Mouse (Mus musculus) CH12.LX (cell line): ENCODE results near the gene Bok. TPM values are rescaled to one million over a fixed set of nuclear protein-coding genes. Genes with fewer than 3 reads are reported as not detected.
A peak's percentile ranks its signal among the peaks of the same experiment; 100 is the strongest.

ENCODE experiments used
- DNase-seq: peaks from one replicate; pipeline ENCODE4 v3.0.0-alpha.2; 2013; ENCODE audit errors: extremely low read depth
- H3K27ac ChIP-seq: 2 replicates; pipeline ENCODE4 v1.5.1; 2012; ENCODE audit warnings: low read depth, mild to moderate bottlenecking, control low read depth, moderate library complexity; ENCODE audit not compliant: insufficient read depth
- H3K27me3 ChIP-seq: replicated peaks from 2 replicates; pipeline ENCODE3; 2012; ENCODE audit warnings: inconsistent platforms
- H3K36me3 ChIP-seq, 2 experiments: replicated peaks in 1 of 2; 2 replicates each; pipeline versions ENCODE3 to v1.6.1; 2012; ENCODE audit warnings: inconsistent platforms in 1 of 2, low read length in 1 of 2, mild to moderate bottlenecking in 1 of 2, mixed read lengths in 1 of 2, moderate library complexity in 1 of 2; ENCODE audit not compliant: control insufficient read depth in 1 of 2, insufficient read depth in 1 of 2
- H3K4me1 ChIP-seq, 2 experiments: 2 replicates each; pipeline ENCODE4 v1.6.1; 2012; ENCODE audit warnings: inconsistent platforms in 1 of 2, moderate library complexity in 1 of 2; ENCODE audit not compliant: insufficient read depth in 2 of 2, control insufficient read depth in 1 of 2
- H3K4me2 ChIP-seq: 2 replicates; pipeline ENCODE4 v1.6.1; 2012; ENCODE audit warnings: low read depth, mild to moderate bottlenecking, control low read depth; ENCODE audit not compliant: poor library complexity, insufficient read depth, severe bottlenecking
- H3K4me3 ChIP-seq, 3 experiments: fragments of 150-350 bp in 1 of 3; sonication (generic) in 1 of 3; replicated peaks in 1 of 3; 2 replicates each; pipeline versions ENCODE3 to v1.5.1; 2011 to 2012; ENCODE audit warnings: low read depth in 2 of 3, low read length in 2 of 3, mild to moderate bottlenecking in 2 of 3, moderate library complexity in 2 of 3, control low read depth in 1 of 3, improper control_type of control experiment in 1 of 3, inconsistent platforms in 1 of 3, mixed read lengths in 1 of 3; ENCODE audit not compliant: poor library complexity in 1 of 3
- H3K79me2 ChIP-seq: replicated peaks from 2 replicates; pipeline ENCODE4 v1.6.1; 2012; ENCODE audit warnings: mild to moderate bottlenecking, moderate library complexity; ENCODE audit not compliant: control insufficient read depth, poor library complexity, insufficient read depth, severe bottlenecking; ENCODE audit errors: extremely low read depth
- H3K9ac ChIP-seq: 2 replicates; pipeline ENCODE4 v1.6.1; 2012; ENCODE audit warnings: low read depth, mild to moderate bottlenecking, control low read depth, moderate library complexity; ENCODE audit not compliant: insufficient read depth
- H3K9me3 ChIP-seq: replicated peaks from 2 replicates; pipeline ENCODE3; 2012; ENCODE audit warnings: low read length, inconsistent platforms, mixed read lengths
- BHLHE40 ChIP-seq: IDR thresholded peaks from 2 replicates; pipeline ENCODE4 v1.6.1; 2011; ENCODE audit warnings: mild to moderate bottlenecking, low read depth, low read length, improper control_type of control experiment
- CHD2 ChIP-seq: IDR thresholded peaks from 2 replicates; pipeline ENCODE4 v1.6.1; 2011; ENCODE audit warnings: low read length, improper control_type of control experiment
- ELF1 ChIP-seq: IDR thresholded peaks from 2 replicates; pipeline ENCODE4 v1.6.1; 2014; ENCODE audit warnings: low read depth, mild to moderate bottlenecking, inconsistent platforms, low read length, improper control_type of control experiment
- EP300 ChIP-seq: IDR thresholded peaks from 2 replicates; pipeline ENCODE4 v1.6.1; 2011; ENCODE audit warnings: low read length, improper control_type of control experiment
- GABPA ChIP-seq: IDR thresholded peaks from 2 replicates; pipeline ENCODE4 v1.6.1; 2012; ENCODE audit warnings: low read depth, low read length, improper control_type of control experiment, inconsistent platforms; ENCODE audit not compliant: insufficient replicate concordance
- HCFC1 ChIP-seq: IDR thresholded peaks from 2 replicates; pipeline ENCODE4 v1.6.1; 2012; ENCODE audit warnings: low read depth, mild to moderate bottlenecking, inconsistent platforms, low read length, improper control_type of control experiment
- JUN ChIP-seq: IDR thresholded peaks from 2 replicates; pipeline ENCODE4 v1.6.1; 2011; ENCODE audit warnings: low read depth, mild to moderate bottlenecking, low read length, improper control_type of control experiment, moderate library complexity; ENCODE audit not compliant: insufficient read depth
- JUND ChIP-seq: conservative IDR thresholded peaks from 2 replicates; pipeline ENCODE4 v1.6.1; 2011; ENCODE audit warnings: low read depth, low read length, improper control_type of control experiment
- MAFK ChIP-seq: IDR thresholded peaks from 2 replicates; pipeline ENCODE4 v1.6.1; 2011; ENCODE audit warnings: low read length, improper control_type of control experiment; ENCODE audit not compliant: insufficient replicate concordance
- MAX ChIP-seq: IDR thresholded peaks from 2 replicates; pipeline ENCODE4 v1.6.1; 2011; ENCODE audit warnings: low read length, improper control_type of control experiment
- MEF2A ChIP-seq: IDR thresholded peaks from 2 replicates; pipeline ENCODE4 v1.6.1; 2014; ENCODE audit warnings: low read depth, mild to moderate bottlenecking, inconsistent platforms, low read length, improper control_type of control experiment, borderline replicate concordance
- MXI1 ChIP-seq: IDR thresholded peaks from 2 replicates; pipeline ENCODE4 v1.6.1; 2011; ENCODE audit warnings: mild to moderate bottlenecking, low read depth, low read length, improper control_type of control experiment
- MYC ChIP-seq: IDR thresholded peaks from 2 replicates; pipeline ENCODE4 v1.6.1; 2011; ENCODE audit warnings: low read depth, mild to moderate bottlenecking, improper control_type of control experiment, low read length
- NRF1 ChIP-seq: IDR thresholded peaks from 2 replicates; pipeline ENCODE4 v1.6.1; 2014; ENCODE audit warnings: low read depth, mild to moderate bottlenecking, inconsistent platforms, low read length, improper control_type of control experiment, moderate library complexity
- POLR2A ChIP-seq: IDR thresholded peaks from 2 replicates; pipeline ENCODE4 v1.6.1; 2011; ENCODE audit warnings: low read depth, mild to moderate bottlenecking, improper control_type of control experiment, low read length
- POLR2AphosphoS2 ChIP-seq: IDR thresholded peaks from 2 replicates; pipeline ENCODE4 v1.6.1; 2011; ENCODE audit warnings: low read depth, low read length, improper control_type of control experiment
- RCOR1 ChIP-seq: conservative IDR thresholded peaks from 2 replicates; pipeline ENCODE4 v1.6.1; 2012; ENCODE audit warnings: low read depth, mild to moderate bottlenecking, inconsistent platforms, low read length, improper control_type of control experiment
- SIN3A ChIP-seq: IDR thresholded peaks from 2 replicates; pipeline ENCODE4 v1.6.1; 2012; ENCODE audit warnings: low read length, improper control_type of control experiment, inconsistent platforms
- TBP ChIP-seq: conservative IDR thresholded peaks from 2 replicates; pipeline ENCODE4 v1.6.1; 2011; ENCODE audit warnings: low read depth, low read length, improper control_type of control experiment
- TCF12 ChIP-seq: IDR thresholded peaks from 2 replicates; pipeline ENCODE4 v1.6.1; 2014; ENCODE audit warnings: low read depth, mild to moderate bottlenecking, inconsistent platforms, low read length, improper control_type of control experiment
- UBTF ChIP-seq: IDR thresholded peaks from 2 replicates; pipeline ENCODE4 v1.6.1; 2012; ENCODE audit warnings: low read depth, mild to moderate bottlenecking, inconsistent platforms, low read length, improper control_type of control experiment, moderate library complexity
- USF2 ChIP-seq: conservative IDR thresholded peaks from 2 replicates; pipeline ENCODE4 v1.6.1; 2011; ENCODE audit warnings: low read depth, low read length, improper control_type of control experiment
- ZC3H11A ChIP-seq: IDR thresholded peaks from 2 replicates; pipeline ENCODE4 v1.6.1; 2012; ENCODE audit warnings: low read depth, mild to moderate bottlenecking, inconsistent platforms, low read length, improper control_type of control experiment
- ZMIZ1 ChIP-seq: IDR thresholded peaks from 2 replicates; pipeline ENCODE4 v1.6.1; 2012; ENCODE audit warnings: low read depth, mild to moderate bottlenecking, inconsistent platforms, low read length, improper control_type of control experiment
- dilution Hi-C: fragments of 300-500 bp; cut with MboI; formaldehyde crosslinking; loops from 2 replicates; pipeline ENCODE4 v1.14.3; 2020; ENCODE audit warnings: low sequenced_read_pairs; ENCODE audit not compliant: extremely low pct_unique_long_range_greater_than_20kb, extremely low pct_ligation_motif_present
- in situ Hi-C: fragments of 300-500 bp; cut with MboI; formaldehyde crosslinking; loops from 3 replicates; pipeline ENCODE4 v1.14.3; 2019; ENCODE audit warnings: low sequenced_read_pairs, low pct_ligation_motif_present, low pct_unique_long_range_greater_than_20kb, mixed read lengths
- polyA plus RNA-seq: library from polyadenylated mRNA; unstranded; fragments of >175 nt; gene quantifications from 2 replicates; pipeline ENCODE4 v1.2.1, GENCODE M21; 2012; ENCODE audit warnings: low read depth; ENCODE audit not compliant: insufficient read length
- total RNA-seq, 2 experiments: library from RNA; depleted of rRNA; stranded (reverse); fragments of 300-350 nt in 1 of 2; fragments of >200 nt in 1 of 2; gene quantifications; 2 replicates each; pipeline ENCODE4 v1.2.3; 2012 to 2014

Gene Bok
- total RNA-seq (2012; rRNA removed): 0.08 and 0.17 TPM in 2 replicates
- not detected in 2 replicates for total RNA-seq (2014; rRNA removed)
- not detected in 2 replicates for polyA plus RNA-seq

- in situ Hi-C loops (no loop called here), dilution Hi-C loops (no loop called here)
- H3K4me3 ChIP-seq: peak within 1 kb of the TSS in 1 of 3 experiments; percentile 11
Measured at GRCm38 (mm10) chr1:93685401-93686244, at the start of gene Bok. Gene Bok (plus strand): TSS chr1:93685660.

GRCm38 (mm10) chr1:93636211-93636897 lies 49.1 kb upstream of the Bok start:
- H3K27me3 ChIP-seq: no peaks in the 10 kb centered on the region
- TF ChIP-seq MEF2A: 0 out of 2 replicates have a peak, but pooled peaks have one; percentile 13
- TF ChIP-seq CHD2: peak; percentile 62
- no peak for TF ChIP-seq RCOR1
- TF ChIP-seq BHLHE40: no peak
- TF ChIP-seq HCFC1: no peak
- no peak for TF ChIP-seq NRF1
- in situ Hi-C loops: no loop called here
- peak; percentile 22 for DNase-seq
- peaks cover 4 to 26% of the 10 kb centered on the region in 2 experiments for H3K4me1 ChIP-seq
- no peaks in the 10 kb centered on the region for H3K9me3 ChIP-seq
- peaks cover 13% of the 10 kb centered on the region; the same call in 1 of the 2 replicates for H3K79me2 ChIP-seq
- peaks cover 0 to 17% of the 10 kb centered on the region in 2 experiments for H3K36me3 ChIP-seq
- peak overlapping the region; percentile 60 to 98 (median 73) for H3K4me3 ChIP-seq
- peak overlapping the region; percentile 79 for H3K9ac ChIP-seq
- dilution Hi-C loops: no loop called here
- peak overlapping the region; percentile 69 for H3K27ac ChIP-seq
- H3K4me2 ChIP-seq: peak overlapping the region; percentile 35; the same call in 1 of the 2 replicates

More at GRCm38 (mm10) chr1:93685401-93686244, at the start of gene Bok:
- Histone ChIP-seq H3K9me3 (peaks cover 15% of the 10 kb centered on the region), H3K9ac (no peak within 1 kb of the TSS), H3K79me2 (no peaks in the 10 kb centered on the region), H3K4me2 (peak within 1 kb of the TSS; percentile 4; the same call in 1 of the 2 replicates), H3K27me3 (peaks cover 22% of the 10 kb centered on the region), H3K4me1 (peaks cover 0 to 5% of the 10 kb centered on the region in 2 experiments; a peak in 1 of 4 replicates), H3K36me3 (no peaks in the 10 kb centered on the region), H3K27ac (no peak within 1 kb of the TSS)
- DNase-seq: no peak
- TF ChIP-seq POLR2A (no peak), USF2 (no peak), TCF12 (no peak), SIN3A (no peak), ZMIZ1 (no peak), POLR2AphosphoS2 (no peak), HCFC1 (no peak), ELF1 (no peak), JUN (no peak), EP300 (no peak), GABPA (no peak), MAFK (no peak), MAX (no peak), UBTF (no peak), TBP (no peak), MYC (no peak), JUND (no peak), ZC3H11A (no peak), MXI1 (no peak), NRF1 (no peak)
